In genomic region chr12:117993499-117993898, GRCm38 (mm10) we compare ENCODE assay signal across 8 mouse cellular contexts.
DNase-seq lines count a peak whose midpoint lies in the region; ATAC-seq lines count a peak whose summit lies in the region.

No protein-coding gene starts in this region.

- peak; percentile 90 for ATAC-seq in activated CD4-positive, CD25-positive, alpha-beta regulatory T cell, adult 4 months
- peak; percentile 94 for ATAC-seq in inflammation-experienced regulatory T-cells, adult 6 months
- peak; percentile 83 for ATAC-seq in megakaryocyte, adult 5-6 weeks (ENCODE audit: poor library complexity, severe bottlenecking)

- peak; percentile 93 for DNase-seq in embryo, embryonic 10 days (ENCODE audit: low spot score)
- DNase-seq in gastrocnemius, postnatal 25 days, result peak; percentile 63
- peak; percentile 8 to 18 for DNase-seq in left cerebral cortex, adult 8-10 months (ENCODE audit: low spot score in 2 of 2)
- peak; percentile 47 to 60 for DNase-seq in right cerebral cortex, adult 2 months (ENCODE audit: low spot score in 2 of 2)
- DNase-seq in urinary bladder, adult 2 months (ENCODE audit: low spot score), result peak; percentile 41

Comparison
In these comparisons a context has a peak if more than half of its experiments do, and no peak if none do; other contexts are left out.
1. Peak in every context shown above with its lines: DNase-seq and ATAC-seq.
2. DNase-seq: peak in every context shown above with its lines; median percentile 93 in embryo, embryonic 10 days; 63 in gastrocnemius, postnatal 25 days; 54 in right cerebral cortex, adult 2 months; 41 in urinary bladder, adult 2 months; 13 in left cerebral cortex, adult 8-10 months.